Mouse (Mus musculus) colon, adult 2 months (tissue): ENCODE results near the gene Nsun5. TPM values are rescaled to one million over a fixed set of nuclear protein-coding genes. Genes with fewer than 3 reads are reported as not detected.

Source experiments
- polyA plus RNA-seq: library from polyadenylated mRNA; depleted of rRNA; stranded (reverse); fragments of >200 nt; gene quantifications from 2 replicates; pipeline ENCODE4 v1.2.3, GENCODE M21; 2012; rRNA removed

Nsun5 gene
- polyA plus RNA-seq, result 22.9 and 26.8 TPM in 2 replicates

DNA sequence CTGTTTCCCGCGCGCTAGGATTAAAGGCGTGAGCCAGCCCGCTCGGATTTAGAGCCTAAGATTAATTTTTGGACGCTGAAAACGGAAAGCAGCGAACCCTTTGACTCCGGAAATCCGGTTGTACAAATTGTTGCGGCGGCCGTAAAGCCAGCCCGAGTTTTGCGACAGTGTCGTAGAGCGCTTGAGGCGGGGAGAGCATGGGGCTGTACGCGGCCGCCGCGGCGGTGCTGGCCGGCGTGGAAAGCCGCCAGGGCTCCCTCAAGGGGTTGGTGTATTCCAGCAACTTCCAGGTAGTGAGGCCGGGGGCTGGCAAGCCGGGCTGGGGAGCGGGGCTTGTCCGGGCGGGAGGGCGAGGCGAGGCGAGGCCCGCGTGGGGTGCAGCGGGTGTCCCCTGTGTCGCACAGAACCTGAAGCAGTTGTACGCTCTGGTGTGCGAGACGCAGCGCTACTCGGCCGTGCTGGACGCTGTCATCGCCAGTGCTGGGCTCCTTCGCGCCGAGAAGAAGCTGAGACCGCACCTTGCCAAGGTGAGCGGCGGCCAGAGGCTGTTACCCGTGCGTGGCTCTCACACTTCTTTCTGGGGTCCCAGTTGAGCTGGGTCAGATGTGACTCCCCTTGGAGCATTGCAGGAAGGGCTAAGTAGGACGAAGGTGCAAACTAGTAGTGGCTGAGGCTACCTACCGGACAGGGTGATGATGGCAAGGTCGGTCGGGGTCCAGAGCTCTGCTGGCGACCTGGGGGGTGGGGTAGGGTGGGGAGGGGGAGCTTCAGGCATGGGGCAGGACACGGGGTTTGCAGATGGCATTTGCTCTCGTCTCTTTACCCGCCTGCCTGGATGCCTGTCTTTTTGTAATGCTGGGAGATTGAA is at the start of gene Nsun5:
Gene Nsun5 (plus strand): TSS at position 167 of the 868 bp plus-strand sequence.

DNA sequence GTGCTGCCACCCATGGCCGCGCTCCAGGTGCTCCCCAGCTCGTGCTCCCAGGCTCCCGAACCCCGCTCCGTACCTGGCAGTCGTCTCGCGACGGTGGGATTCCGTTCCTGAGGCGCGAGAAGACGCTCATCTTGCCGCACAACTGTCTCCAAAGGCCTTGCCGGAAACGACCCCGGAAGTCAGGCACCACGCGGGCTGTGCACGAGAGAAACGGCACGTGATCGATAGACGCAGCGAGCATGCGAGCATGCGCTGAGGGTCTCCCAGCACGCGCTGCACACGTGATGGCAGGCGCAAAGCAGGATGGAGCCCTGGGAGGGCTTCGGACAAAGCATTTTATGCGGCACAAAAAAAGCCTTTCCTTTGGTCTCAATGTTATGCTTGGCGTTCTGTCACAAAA is 19.9 kb upstream of the Nsun5 start, which contains the start of gene Fkbp6:
Gene Fkbp6 (minus strand): TSS at position 183 of the 400 bp plus-strand sequence.

DNA sequence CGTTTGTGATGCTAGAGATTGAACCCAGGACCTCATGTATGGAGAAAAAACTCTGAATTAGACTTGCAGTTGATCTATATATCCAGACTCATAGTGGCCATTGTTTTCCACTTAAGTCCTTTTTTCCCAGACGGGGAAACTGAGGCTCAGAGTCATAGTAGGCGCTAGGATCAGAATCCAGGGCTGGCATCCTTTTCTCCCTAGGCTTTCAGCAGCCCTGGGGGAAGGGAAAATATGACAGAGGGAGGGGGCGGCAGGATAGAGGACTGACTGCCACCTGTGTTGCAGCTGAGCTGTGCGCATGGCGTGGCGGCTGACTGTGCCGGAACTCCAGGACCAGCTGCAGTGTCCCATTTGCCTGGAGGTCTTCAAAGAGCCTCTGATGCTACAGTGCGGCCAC is 16.8 kb upstream of the Nsun5 start, which contains the start of gene Trim50:
Gene Trim50 (plus strand): TSS at position 301 of the 400 bp plus-strand sequence.

DNA sequence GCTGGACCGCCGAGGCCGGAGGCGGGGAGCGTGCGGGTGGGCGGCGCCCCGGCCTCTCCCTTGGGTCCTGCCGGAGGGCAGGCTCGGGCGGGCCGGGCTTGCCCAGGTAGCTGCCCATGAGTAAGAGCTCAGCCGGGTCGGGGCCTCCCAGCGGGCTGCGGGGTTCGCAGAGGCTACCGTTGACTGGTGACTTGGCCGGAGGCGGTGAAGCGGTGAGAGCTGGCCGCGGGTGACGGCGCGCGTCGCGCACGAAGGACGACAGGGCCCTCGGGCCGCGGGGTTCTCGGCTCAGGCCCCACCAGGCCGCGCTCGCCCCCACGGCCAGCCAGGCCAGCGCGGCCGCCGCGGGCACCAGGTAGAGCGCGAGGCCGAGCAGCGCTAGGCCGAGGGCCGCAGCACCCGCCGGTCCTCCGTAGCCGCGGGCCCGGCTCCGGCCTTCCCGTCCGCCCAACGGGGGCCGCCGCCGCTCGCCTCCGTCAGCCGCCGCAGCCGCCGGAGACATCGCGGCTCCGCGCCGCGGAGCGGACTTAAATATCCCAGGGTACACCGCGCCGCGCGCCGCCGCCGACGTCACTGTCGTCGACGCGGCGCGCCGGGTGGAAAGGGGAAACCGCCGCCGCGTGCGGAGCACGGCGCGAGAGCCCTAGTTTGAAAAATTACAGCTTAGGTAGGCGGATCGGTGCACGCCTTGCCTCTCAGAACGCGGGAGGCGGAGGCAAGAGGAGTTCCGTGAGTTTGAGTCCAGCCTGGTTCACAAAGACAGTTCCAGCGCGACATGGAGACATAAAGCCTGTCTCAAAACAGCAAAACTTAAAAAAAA is 24.5 kb downstream of the Nsun5 start, which contains the start of gene Pom121:
Gene Pom121 (minus strand): TSS at position 543 of the 820 bp plus-strand sequence.

Other genes with a start within 250 kb of the Nsun5 start
- gene Tbl2, start 220.3 kb upstream of the Nsun5 start, polyA plus RNA-seq, result 8.5 and 11.8 TPM in 2 replicates
- gene Bcl7b, start 201.7 kb upstream of the Nsun5 start, polyA plus RNA-seq, result 27.8 and 32.4 TPM in 2 replicates
- gene Baz1b, start 182.7 kb upstream of the Nsun5 start, polyA plus RNA-seq, result 16.3 and 18.2 TPM in 2 replicates
- gene Fzd9, start 118.7 kb upstream of the Nsun5 start, polyA plus RNA-seq, result 8.6 and 14.8 TPM in 2 replicates
- gene Fkbp6, start 19.9 kb upstream of the Nsun5 start, polyA plus RNA-seq, result not detected in 2 replicates
- 0.12 TPM in 1 of 2 replicates, not detected in the other for gene Trim50, start 16.7 kb upstream of the Nsun5 start, polyA plus RNA-seq
- gene Pom121, start 24.6 kb downstream of the Nsun5 start, polyA plus RNA-seq, result 16.1 and 23.1 TPM in 2 replicates
- gene Hip1, start 175.2 kb downstream of the Nsun5 start, polyA plus RNA-seq, result 5.4 and 7.1 TPM in 2 replicates
- not detected in 2 replicates for gene Ccl26, start 193.6 kb downstream of the Nsun5 start, polyA plus RNA-seq
- 0.26 and 0.43 TPM in 2 replicates for gene Ccl24, start 203.1 kb downstream of the Nsun5 start, polyA plus RNA-seq